Mouse (Mus musculus) limb, embryonic 13.5 days (tissue): ENCODE results near the gene Sppl3. TPM values are rescaled to one million over a fixed set of nuclear protein-coding genes. Genes with fewer than 3 reads are reported as not detected.
"Not testable (repeated sequence)": the region's sequence is repeated elsewhere in the genome, so short reads cannot be mapped to it uniquely, and the experiment has no call there.

Experiments
- ATAC-seq: fragments of 200-750 bp; cut with Nextera tagmentation; 2 replicates; pipeline ENCODE4 v1.8.0; 2017; ENCODE audit warnings: low read depth, moderate number of reproducible peaks, moderate TSS enrichment; ENCODE audit not compliant: low FRiP score
- H3K27ac ChIP-seq: fragments of 300-500 bp; sonication (generic); 2 replicates; pipeline ENCODE4 v1.5.1; 2015; ENCODE audit warnings: inconsistent platforms, mild to moderate bottlenecking, moderate library complexity
- H3K27me3 ChIP-seq: fragments of 300-500 bp; sonication (generic); 2 replicates; pipeline ENCODE4 v1.6.1; 2015; ENCODE audit warnings: mild to moderate bottlenecking, inconsistent platforms
- H3K36me3 ChIP-seq: fragments of 300-500 bp; sonication (generic); 2 replicates; pipeline ENCODE4 v1.6.1; 2015; ENCODE audit warnings: inconsistent platforms, mild to moderate bottlenecking, moderate library complexity
- H3K4me1 ChIP-seq: fragments of 300-500 bp; sonication (generic); 2 replicates; pipeline ENCODE4 v1.6.1; 2015; ENCODE audit warnings: inconsistent platforms
- H3K4me2 ChIP-seq: fragments of 300-500 bp; sonication (generic); replicated peaks from 2 replicates; pipeline ENCODE4 v1.6.1; 2015; ENCODE audit warnings: inconsistent platforms, mild to moderate bottlenecking, moderate library complexity
- H3K4me3 ChIP-seq: fragments of 300-500 bp; sonication (generic); 2 replicates; pipeline ENCODE4 v1.5.1; 2015; ENCODE audit warnings: moderate library complexity, mild to moderate bottlenecking, inconsistent platforms
- H3K9ac ChIP-seq: fragments of 300-500 bp; sonication (generic); 2 replicates; pipeline ENCODE4 v1.6.1; 2015; ENCODE audit warnings: mild to moderate bottlenecking, inconsistent platforms
- H3K9me3 ChIP-seq: fragments of 300-500 bp; sonication (generic); 2 replicates; pipeline ENCODE4 v1.6.1; 2016; ENCODE audit warnings: inconsistent platforms
- WGBS: fragments of 180-500 bp; shearing (Covaris S2); methylation state at CpG from one replicate; pipeline ENCODE4 v1.1.7; 2015; 5-methylcytosine and 5-hydroxymethylcytosine counted together
- polyA plus RNA-seq: library from polyadenylated mRNA; unstranded; fragments of >200 nt; fragmentation: Nextera tagmentation; extraction: Ambion mirVana; gene quantifications from 2 replicates; pipeline ENCODE4 v1.2.1, GENCODE M21; 2015

Gene Sppl3
- polyA plus RNA-seq, 1 experiment from 2014 or later = 16.2 TPM

DNA sequence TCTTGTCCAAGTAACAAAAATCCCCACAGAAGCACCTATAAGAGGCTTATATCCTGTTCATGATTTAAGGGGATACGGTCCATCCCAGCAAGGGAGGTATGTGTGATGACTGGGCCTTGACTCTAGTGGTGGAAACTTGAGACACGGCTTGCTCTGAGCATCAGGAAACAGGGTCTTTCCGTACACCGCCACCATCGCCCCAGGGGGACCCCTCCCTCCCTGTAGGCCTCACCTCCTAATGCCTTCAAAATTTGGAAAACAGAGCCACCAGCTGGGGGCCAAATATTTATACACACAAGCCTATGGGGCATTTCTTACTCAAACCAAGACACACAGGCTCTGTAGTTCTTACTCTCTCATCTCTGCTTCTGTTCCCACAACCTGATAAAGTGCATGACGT, 80.8 kb downstream of the Sppl3 start:
- Histone ChIP-seq H3K36me3 (peaks cover 89% of the 10 kb centered on the region), H3K9ac (no peak overlapping the region), H3K9me3 (no peaks in the 10 kb centered on the region), H3K4me2 (no peak overlapping the region), H3K4me1 (no peaks in the 10 kb centered on the region), H3K27ac (no peak overlapping the region), H3K4me3 (no peak overlapping the region), H3K27me3 (no peaks in the 10 kb centered on the region)
- WGBS = 84% methylated on average over 6 of the region's 6 CpGs
- ATAC-seq = no peak

DNA sequence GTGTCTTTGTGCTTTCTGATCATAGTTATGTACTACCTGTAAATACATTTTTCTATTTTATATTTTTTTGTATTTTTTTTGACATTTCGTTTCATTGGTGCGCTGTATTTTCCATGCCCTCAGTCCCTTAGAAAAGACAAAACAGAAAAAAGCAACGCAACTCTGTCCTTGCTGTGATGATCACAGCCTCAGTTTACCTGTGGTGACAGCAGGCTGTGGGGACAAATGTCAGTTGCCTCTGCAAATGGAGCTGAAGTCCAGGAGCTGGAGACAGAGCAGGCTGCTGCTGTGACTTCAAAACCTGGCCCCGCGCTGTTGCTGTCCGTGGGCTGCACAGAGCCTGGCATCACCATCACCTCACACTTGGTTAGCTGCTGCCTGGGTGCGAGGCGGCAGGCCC, 87.3 kb downstream of the Sppl3 start, which contains the start of gene Gm10401:
TSS of gene Gm10401 (minus strand) at position 101 of the 400 bp plus-strand sequence.
- no peak within 1 kb of the TSS for H3K27ac ChIP-seq
- H3K4me3 ChIP-seq = no peak within 1 kb of the TSS
- H3K9ac ChIP-seq = no peak within 1 kb of the TSS
- H3K4me2 ChIP-seq = no peak within 1 kb of the TSS
- WGBS = 96% methylated on average over 8 of the region's 8 CpGs
- no peaks in the 10 kb centered on the region for H3K27me3 ChIP-seq
- peaks cover 75% of the 10 kb centered on the region for H3K36me3 ChIP-seq
- no peak for ATAC-seq
- H3K4me1 ChIP-seq = no peaks in the 10 kb centered on the region
- no peaks in the 10 kb centered on the region for H3K9me3 ChIP-seq

DNA sequence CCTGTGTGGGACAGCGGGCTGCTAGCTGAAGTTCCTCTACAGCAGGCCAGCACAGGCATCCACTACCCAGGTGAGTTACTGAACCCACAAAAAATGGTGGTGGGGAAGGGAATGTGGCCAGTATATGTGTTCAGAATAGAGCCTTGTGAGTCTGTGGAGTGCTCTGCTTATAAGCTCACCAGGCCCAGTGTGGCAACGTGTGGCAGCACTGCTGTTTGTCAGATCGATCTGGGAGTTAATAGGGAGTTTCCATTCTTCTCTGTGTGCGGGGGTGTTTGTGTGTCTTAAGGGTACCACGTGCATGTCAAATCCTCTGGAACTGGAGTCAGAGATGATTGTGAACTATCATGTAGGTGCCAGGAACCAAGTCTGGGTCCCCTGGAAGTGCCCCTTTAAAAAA, 88.6 kb downstream of the Sppl3 start:
- H3K9me3 ChIP-seq = no peaks in the 10 kb centered on the region
- no peaks in the 10 kb centered on the region for H3K27me3 ChIP-seq
- H3K9ac ChIP-seq = no peak overlapping the region
- 84% methylated on average over 5 of the region's 5 CpGs for WGBS
- no peak overlapping the region for H3K4me2 ChIP-seq
- no peak overlapping the region for H3K27ac ChIP-seq
- no peaks in the 10 kb centered on the region for H3K4me1 ChIP-seq
- H3K4me3 ChIP-seq = no peak overlapping the region
- H3K36me3 ChIP-seq = peaks cover 83% of the 10 kb centered on the region
- no peak for ATAC-seq

DNA sequence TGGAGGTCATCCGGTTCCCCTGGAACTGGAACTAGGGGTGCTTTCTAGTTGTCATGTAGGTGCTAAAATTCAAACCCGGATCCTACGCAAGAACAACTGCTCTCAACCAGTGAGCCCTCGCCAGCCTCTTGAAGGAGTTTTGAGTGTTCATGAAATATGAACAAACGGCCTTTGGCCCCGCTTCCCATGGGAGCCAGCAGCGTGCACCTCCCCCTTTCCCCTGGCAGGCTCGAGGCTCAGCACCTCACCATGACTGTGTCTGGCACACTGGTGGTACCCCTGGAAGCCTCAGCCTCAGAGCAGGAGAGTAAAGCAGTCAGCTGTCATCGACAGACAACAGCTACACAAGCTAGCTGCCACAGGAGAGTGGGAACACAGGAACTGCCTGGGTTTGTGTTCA, 89.1 kb downstream of the Sppl3 start:
- no peak for ATAC-seq
- Histone ChIP-seq H3K4me1 (no peaks in the 10 kb centered on the region), H3K9ac (no peak overlapping the region), H3K27me3 (no peaks in the 10 kb centered on the region), H3K36me3 (peaks cover 81% of the 10 kb centered on the region), H3K4me3 (no peak overlapping the region), H3K4me2 (no peak overlapping the region), H3K9me3 (no peaks in the 10 kb centered on the region), H3K27ac (no peak overlapping the region)
- 88% methylated on average over 9 of the region's 9 CpGs for WGBS

DNA sequence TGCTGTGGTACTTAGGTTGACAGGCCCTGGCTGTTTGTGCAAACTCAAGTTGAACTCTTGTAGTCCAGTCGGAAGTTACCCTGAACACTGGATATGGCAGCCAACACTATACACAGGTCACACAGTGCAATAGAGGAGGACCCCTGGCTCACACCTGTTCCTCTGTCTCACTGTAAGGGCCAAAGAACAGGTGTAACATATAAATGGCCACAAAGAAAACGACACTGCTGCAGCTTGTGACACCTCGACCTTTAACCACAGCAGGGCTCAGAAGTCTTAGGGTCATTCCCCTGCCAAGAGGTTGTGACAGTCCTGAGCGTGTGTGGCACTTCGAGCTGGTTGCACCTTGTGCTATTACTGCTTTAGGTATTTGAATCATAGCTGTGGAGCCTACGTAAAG, 89.5 kb downstream of the Sppl3 start:
- Histone ChIP-seq H3K4me2 (no peak overlapping the region), H3K4me3 (no peak overlapping the region), H3K4me1 (no peaks in the 10 kb centered on the region), H3K36me3 (peaks cover 80% of the 10 kb centered on the region), H3K9me3 (no peaks in the 10 kb centered on the region), H3K9ac (no peak overlapping the region), H3K27ac (no peak overlapping the region), H3K27me3 (no peaks in the 10 kb centered on the region)
- WGBS = 74% methylated on average over 6 of the region's 6 CpGs
- ATAC-seq = no peak

DNA sequence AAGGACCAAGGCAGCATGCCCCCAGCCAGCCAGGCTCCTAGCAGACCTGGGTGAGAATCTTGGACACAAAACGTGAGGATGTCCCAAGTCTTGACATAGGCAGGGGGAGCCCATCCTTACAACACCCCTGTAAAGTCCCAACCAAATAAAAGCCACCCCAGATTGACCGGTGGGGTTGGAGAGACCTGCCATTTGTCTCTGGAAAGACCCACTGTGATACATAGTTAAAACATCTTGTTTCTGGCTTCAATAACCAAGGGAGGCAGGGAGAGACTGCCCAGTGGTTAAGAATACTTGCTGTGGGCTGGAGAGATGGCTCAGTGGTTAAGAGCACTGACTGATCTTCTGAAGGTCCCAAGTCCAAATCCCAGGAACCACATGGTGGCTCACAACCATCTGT, 91.3 kb downstream of the Sppl3 start:
- H3K4me1 ChIP-seq = no peaks in the 10 kb centered on the region
- WGBS = 84% methylated on average over 2 of the region's 2 CpGs
- H3K36me3 ChIP-seq = peaks cover 63% of the 10 kb centered on the region
- H3K27ac ChIP-seq = no peak overlapping the region
- H3K27me3 ChIP-seq = no peaks in the 10 kb centered on the region
- no peak overlapping the region for H3K4me2 ChIP-seq
- no peak for ATAC-seq
- no peaks in the 10 kb centered on the region for H3K9me3 ChIP-seq
- H3K9ac ChIP-seq = no peak overlapping the region
- no peak overlapping the region for H3K4me3 ChIP-seq

DNA sequence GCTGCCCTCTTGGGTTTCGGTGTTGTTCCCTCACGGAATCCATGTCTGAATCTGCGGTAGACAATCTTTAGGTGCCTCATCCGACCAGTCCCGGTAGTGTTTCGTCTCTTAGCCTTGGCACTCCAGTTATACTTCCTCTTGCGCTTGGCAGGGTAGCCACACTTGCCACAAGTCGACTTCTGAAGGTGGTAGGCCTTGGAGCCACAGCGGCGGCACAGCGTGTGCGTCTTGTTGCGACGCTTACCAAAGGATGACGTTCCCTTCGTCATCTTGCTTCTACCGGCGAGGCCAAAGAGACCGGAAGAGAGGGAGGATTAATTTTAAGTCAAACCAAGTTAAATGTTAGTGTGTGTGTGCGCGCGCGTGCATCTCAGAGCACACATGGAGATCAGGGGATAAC, 92.3 kb downstream of the Sppl3 start:
- not testable (repeated sequence) for H3K9ac ChIP-seq, H3K9me3 ChIP-seq, H3K4me1 ChIP-seq, H3K27ac ChIP-seq, H3K27me3 ChIP-seq, H3K4me2 ChIP-seq, ATAC-seq, H3K4me3 ChIP-seq
- peaks cover 59% of the 10 kb centered on the region for H3K36me3 ChIP-seq
- WGBS = 96% methylated on average over 23 of the region's 23 CpGs

DNA sequence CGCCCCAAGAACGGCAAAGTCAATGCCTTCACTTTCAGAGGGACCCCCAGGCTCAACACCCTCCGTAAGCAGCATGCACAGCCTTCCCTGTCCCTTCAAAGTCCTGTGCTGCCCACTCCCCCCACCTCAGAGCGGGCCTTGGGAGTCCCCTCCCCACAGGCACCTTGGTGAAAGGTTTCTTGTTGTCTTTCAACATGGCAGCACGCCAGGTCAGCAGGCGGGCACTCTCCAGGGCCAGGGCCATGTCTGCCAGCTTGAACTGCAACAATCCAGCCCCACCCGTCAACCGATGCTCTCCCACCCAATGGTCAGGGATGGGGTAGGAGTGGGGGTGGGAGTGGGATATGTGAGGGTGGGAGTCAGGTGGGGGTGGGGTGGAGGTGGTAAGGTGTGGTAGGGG, 100.2 kb downstream of the Sppl3 start:
- no peaks in the 10 kb centered on the region for H3K4me1 ChIP-seq
- peaks cover 70% of the 10 kb centered on the region for H3K36me3 ChIP-seq
- H3K4me2 ChIP-seq = no peak overlapping the region
- H3K4me3 ChIP-seq = no peak overlapping the region
- no peaks in the 10 kb centered on the region for H3K27me3 ChIP-seq
- H3K9ac ChIP-seq = no peak overlapping the region
- H3K9me3 ChIP-seq = no peaks in the 10 kb centered on the region
- WGBS = 97% methylated on average over 8 of the region's 8 CpGs
- no peak for ATAC-seq
- no peak overlapping the region for H3K27ac ChIP-seq

DNA sequence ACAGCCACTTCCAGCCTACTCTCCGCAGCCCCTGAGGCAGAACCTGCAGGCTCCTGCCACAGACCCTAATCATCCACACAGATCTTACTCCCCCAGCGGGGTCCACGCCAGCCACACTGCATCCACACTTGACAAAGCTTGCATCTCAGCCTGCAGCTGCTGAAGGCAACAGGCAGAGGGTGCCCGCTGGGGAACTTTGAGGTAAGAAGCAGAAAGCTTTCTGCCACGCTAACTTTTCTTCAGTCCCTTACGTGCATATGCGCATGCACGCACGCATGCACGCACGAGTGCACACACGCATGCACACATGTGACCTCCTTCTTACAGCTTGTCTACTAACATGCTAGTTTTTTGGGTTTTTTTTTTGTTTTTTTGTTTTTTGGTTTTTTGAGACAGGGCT, 102.3 kb downstream of the Sppl3 start:
- Histone ChIP-seq H3K27me3 (no peaks in the 10 kb centered on the region), H3K4me2 (no peak overlapping the region), H3K9me3 (no peaks in the 10 kb centered on the region), H3K36me3 (peaks cover 80% of the 10 kb centered on the region), H3K4me1 (peaks cover under 1% of the 10 kb centered on the region; the same call in 1 of the 2 replicates), H3K4me3 (no peak overlapping the region), H3K27ac (no peak overlapping the region), H3K9ac (no peak overlapping the region)
- 95% methylated on average over 12 of the region's 12 CpGs for WGBS
- no peak for ATAC-seq

DNA sequence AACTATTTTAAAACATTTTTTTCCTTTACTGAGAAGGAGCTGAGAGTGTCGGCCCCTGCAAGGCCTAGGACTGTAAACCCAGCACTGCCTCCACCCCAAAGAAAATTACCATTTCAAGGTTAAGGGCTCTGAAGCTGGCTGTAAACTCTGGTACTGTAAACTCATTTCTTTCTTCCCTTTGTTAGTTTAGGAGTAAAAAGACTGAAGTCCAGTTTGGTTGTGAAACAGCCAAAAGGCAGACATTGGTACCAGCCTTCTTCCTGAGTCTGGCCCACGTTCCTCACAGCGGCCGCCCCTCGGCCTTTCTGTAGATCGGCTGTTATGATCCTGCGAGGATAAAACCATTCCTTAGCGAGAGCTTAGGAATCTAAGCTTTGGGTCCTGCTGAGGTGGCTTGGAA, 103.6 kb downstream of the Sppl3 start:
- WGBS = 95% methylated on average over 8 of the region's 8 CpGs
- no peak for ATAC-seq
- Histone ChIP-seq H3K4me1 (peaks cover 12% of the 10 kb centered on the region), H3K27me3 (no peaks in the 10 kb centered on the region), H3K4me2 (no peak overlapping the region), H3K9ac (no peak overlapping the region), H3K36me3 (peaks cover 79% of the 10 kb centered on the region), H3K27ac (no peak overlapping the region), H3K4me3 (no peak overlapping the region), H3K9me3 (no peaks in the 10 kb centered on the region)

DNA sequence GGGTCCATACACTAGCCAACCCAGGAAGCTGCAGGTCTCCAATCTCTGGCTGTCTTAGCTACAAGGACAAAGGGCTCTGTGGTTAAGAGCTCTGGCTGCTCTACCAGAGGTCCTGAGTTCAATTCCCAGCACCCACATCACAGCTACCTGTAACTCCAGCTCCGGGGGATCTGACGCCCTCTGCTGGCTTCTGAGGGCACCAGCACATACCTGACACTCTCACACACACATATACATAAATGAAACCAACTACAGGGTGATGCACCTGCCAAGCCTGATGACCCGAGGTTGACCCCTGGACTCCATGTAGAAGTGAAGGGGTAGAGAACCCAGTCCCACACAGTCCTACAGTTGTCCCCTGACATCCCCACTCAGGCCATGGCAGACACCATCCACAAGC, 105.5 kb downstream of the Sppl3 start:
- no peaks in the 10 kb centered on the region for H3K27me3 ChIP-seq
- no peak overlapping the region for H3K9ac ChIP-seq
- no peaks in the 10 kb centered on the region for H3K9me3 ChIP-seq
- no peak overlapping the region for H3K4me3 ChIP-seq
- no peak overlapping the region for H3K27ac ChIP-seq
- H3K36me3 ChIP-seq = peaks cover 59% of the 10 kb centered on the region
- peaks cover 13% of the 10 kb centered on the region for H3K4me1 ChIP-seq
- WGBS = 91% methylated on average over 3 of the region's 3 CpGs
- no peak for ATAC-seq
- no peak overlapping the region for H3K4me2 ChIP-seq

DNA sequence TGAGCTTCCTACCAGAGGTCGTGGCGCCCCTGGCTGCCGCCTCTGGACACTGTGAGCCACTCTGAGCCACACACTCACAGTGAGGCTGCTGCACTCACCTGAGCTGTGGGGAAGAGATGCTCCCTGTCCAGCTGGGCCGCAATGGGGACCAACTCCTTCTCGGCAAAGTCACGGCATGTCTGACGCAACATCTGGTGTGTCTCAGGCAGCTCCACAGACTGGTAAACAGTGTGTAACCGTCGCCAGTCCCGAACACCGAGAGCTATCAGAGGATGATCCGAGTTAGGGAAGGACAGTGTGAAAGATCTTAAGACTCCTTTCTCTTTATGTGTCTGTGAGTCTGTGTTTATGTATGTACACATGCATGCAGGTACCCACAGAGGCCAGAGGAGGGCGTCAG, 106.5 kb downstream of the Sppl3 start:
- Histone ChIP-seq H3K9ac (no peak overlapping the region), H3K36me3 (peaks cover 55% of the 10 kb centered on the region), H3K4me3 (no peak overlapping the region), H3K4me1 (peaks cover 13% of the 10 kb centered on the region), H3K27ac (no peak overlapping the region), H3K27me3 (no peaks in the 10 kb centered on the region), H3K9me3 (no peaks in the 10 kb centered on the region), H3K4me2 (no peak overlapping the region)
- no peak for ATAC-seq
- WGBS = 94% methylated on average over 13 of the region's 13 CpGs

DNA sequence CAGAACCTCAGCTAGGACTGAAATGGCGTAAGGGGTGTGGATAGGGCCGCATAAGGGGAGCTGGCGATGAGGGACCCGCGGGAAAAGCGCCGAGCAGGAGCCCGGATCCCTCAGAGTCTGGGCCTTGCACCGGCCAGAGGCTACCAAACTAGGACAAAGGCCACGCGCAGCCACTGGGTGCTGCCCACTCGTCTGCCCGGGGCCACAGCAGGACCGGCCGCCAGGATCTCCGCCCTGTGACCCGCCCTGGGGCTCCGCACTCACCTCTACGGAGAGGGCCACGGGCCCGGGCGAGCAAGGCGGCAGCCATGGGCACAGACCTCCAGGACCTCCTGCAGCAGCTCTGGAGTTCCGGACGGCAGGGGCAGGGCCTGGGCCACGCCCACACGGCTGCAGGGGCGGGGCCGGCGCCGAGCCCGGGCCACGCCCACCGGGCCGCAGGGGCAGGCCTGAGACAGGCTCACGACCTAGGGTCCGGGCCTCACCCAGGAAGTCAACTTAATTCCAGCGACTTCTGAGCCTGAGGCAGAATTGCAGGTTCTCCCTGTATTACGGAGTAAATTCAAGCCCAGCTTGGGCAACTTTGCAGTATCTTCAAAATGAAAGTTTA, 108.1 kb downstream of the Sppl3 start, which contains the start of gene Acads:
TSS of gene Acads (minus strand) at position 386 of the 610 bp plus-strand sequence.
- Histone ChIP-seq H3K4me1 (peaks cover 13% of the 10 kb centered on the region), H3K4me2 (peak within 1 kb of the TSS; percentile 84), H3K27ac (peak within 1 kb of the TSS; percentile 52; the same call in 1 of the 2 replicates), H3K9ac (peak within 1 kb of the TSS; percentile 94), H3K27me3 (no peaks in the 10 kb centered on the region), H3K36me3 (peaks cover 54% of the 10 kb centered on the region), H3K4me3 (peak within 1 kb of the TSS; percentile 89), H3K9me3 (no peaks in the 10 kb centered on the region)
- ATAC-seq = peak; percentile 81
- 2% methylated on average over 38 of the region's 39 CpGs for WGBS
